23 mouse cellular contexts compared by ENCODE assay signal in genomic region chrX:166869515-166869914, GRCm38 (mm10).
"Had no signal": no experiment of that assay in that cellular context is flagged by ENCODE, and none has a peak within 500 bp of the region (broad histone marks: within the 10 kb centered on the region; RNA-seq: fewer than 3 reads in every experiment).

No protein-coding gene starts in this region.

- H3K9ac ChIP-seq: heart, embryonic 12.5 days; hindbrain, embryonic 13.5 days; hindbrain, embryonic 15.5 days; kidney, embryonic 15.5 days; limb, embryonic 13.5 days; limb, embryonic 15.5 days; liver, embryonic 12.5 days; liver, embryonic 14.5 days had no signal

- H3K4me1 ChIP-seq: heart, embryonic 12.5 days; hindbrain, embryonic 13.5 days; hindbrain, embryonic 15.5 days; kidney, embryonic 15.5 days; limb, embryonic 13.5 days; limb, embryonic 15.5 days; liver, embryonic 12.5 days had no signal

- H3K4me2 ChIP-seq: heart, embryonic 12.5 days; hindbrain, embryonic 13.5 days; hindbrain, embryonic 15.5 days; kidney, embryonic 15.5 days; limb, embryonic 13.5 days; limb, embryonic 15.5 days; liver, embryonic 12.5 days had no signal

- DNase-seq: gastrocnemius, postnatal 25 days; heart, adult 11 months; heart, adult 2 months; heart, postnatal 10 days; kidney, adult 11 months; kidney, adult 2 months; kidney, adult 9 months; kidney, postnatal 14 days; kidney, postnatal 36 days; layer of hippocampus, adult 9-11 months; layer of hippocampus, postnatal 36 days; left cerebral cortex, postnatal 4 days had no signal

- H3K4me3 ChIP-seq: heart, adult 2 months; heart, embryonic 12.5 days; hindbrain, embryonic 13.5 days; hindbrain, embryonic 15.5 days; kidney, embryonic 15.5 days; limb, embryonic 13.5 days; limb, embryonic 15.5 days; liver, embryonic 12.5 days had no signal

- H3K27me3 ChIP-seq: heart, embryonic 12.5 days; limb, embryonic 15.5 days; liver, embryonic 12.5 days had no signal

- H3K36me3 ChIP-seq: heart, embryonic 12.5 days; hindbrain, embryonic 13.5 days; hindbrain, embryonic 15.5 days; kidney, embryonic 15.5 days; limb, embryonic 13.5 days; limb, embryonic 15.5 days; liver, embryonic 12.5 days had no signal

- H3K27ac ChIP-seq: heart, adult 2 months; hindbrain, embryonic 13.5 days; hindbrain, embryonic 15.5 days; hindbrain, postnatal 0 days; kidney, embryonic 15.5 days; kidney, postnatal 0 days; limb, embryonic 13.5 days; limb, embryonic 15.5 days; liver, embryonic 12.5 days; liver, embryonic 14.5 days had no signal

- H3K9me3 ChIP-seq: heart, embryonic 12.5 days; hindbrain, embryonic 13.5 days; hindbrain, embryonic 15.5 days; kidney, embryonic 15.5 days; limb, embryonic 13.5 days; limb, embryonic 15.5 days; liver, embryonic 12.5 days had no signal

- ATAC-seq: hindbrain, postnatal 0 days; intestine, embryonic 16.5 days; liver, embryonic 12.5 days had no signal
